Mouse (Mus musculus) lung, embryonic 14.5 days (tissue): ENCODE measurements at regions not wholly inside any gene's neighbourhood (a gene's known extent, or its start where the extent isn't known, plus 50 kb on each side); places are given as distances from the start of the nearest gene placed in this dataset.

ENCODE experiments used
- ATAC-seq: fragments of 200-750 bp; cut with Nextera tagmentation; 2 replicates; pipeline ENCODE4 v1.8.0; 2017; ENCODE audit warnings: mild to moderate bottlenecking, moderate TSS enrichment, moderate library complexity; ENCODE audit not compliant: insufficient read depth
- DNase-seq: peaks from one replicate; pipeline ENCODE4 v3.0.0-alpha.2; 2015
- H3K27ac ChIP-seq: fragments of 300-500 bp; sonication (generic); 2 replicates; pipeline ENCODE4 v1.5.1; 2014; ENCODE audit warnings: low read depth, mild to moderate bottlenecking, moderate library complexity
- H3K27me3 ChIP-seq: fragments of 300-500 bp; sonication (generic); 2 replicates; pipeline ENCODE4 v1.6.1; 2014; ENCODE audit warnings: low read length, control low read depth; ENCODE audit not compliant: insufficient read depth
- H3K36me3 ChIP-seq: fragments of 300-500 bp; sonication (generic); 2 replicates; pipeline ENCODE4 v1.6.1; 2014; ENCODE audit warnings: control low read depth; ENCODE audit not compliant: insufficient read depth
- H3K4me1 ChIP-seq: fragments of 300-500 bp; sonication (generic); 2 replicates; pipeline ENCODE4 v1.6.1; 2014; ENCODE audit warnings: antibody characterized with exemption, control low read depth; ENCODE audit not compliant: insufficient read depth
- H3K4me2 ChIP-seq: fragments of 300-500 bp; sonication (generic); 2 replicates; pipeline ENCODE4 v1.6.1; 2014; ENCODE audit warnings: mild to moderate bottlenecking
- H3K4me3 ChIP-seq: fragments of 300-500 bp; sonication (generic); 2 replicates; pipeline ENCODE4 v1.5.1; 2014; ENCODE audit warnings: low read depth, low read length
- H3K9ac ChIP-seq: fragments of 300-500 bp; sonication (generic); 2 replicates; pipeline ENCODE4 v1.6.1; 2014
- H3K9me3 ChIP-seq: fragments of 300-500 bp; sonication (generic); 2 replicates; pipeline ENCODE4 v1.6.1; 2016; ENCODE audit warnings: low read depth, low read length, control low read depth
- CTCF ChIP-seq: IDR thresholded peaks from 2 replicates; pipeline ENCODE4 v1.5.1; 2016; ENCODE audit warnings: antibody characterized with exemption, low read depth
- WGBS: fragments of 180-500 bp; shearing (Covaris S2); extraction: QIAGEN DNeasy Blood & Tissue Kit; methylation state at CpG from one replicate; pipeline ENCODE4 v1.1.7; 2014; 5-methylcytosine and 5-hydroxymethylcytosine counted together

- no peak overlapping the region for H3K9ac ChIP-seq
- H3K27ac ChIP-seq = peak overlapping the region; percentile 44; the same call in 1 of the 2 replicates
- DNase-seq = peak; percentile 55
- no peak overlapping the region for H3K4me3 ChIP-seq
- H3K4me2 ChIP-seq = no peak overlapping the region
- TF ChIP-seq CTCF = no peak
- no peaks in the 10 kb centered on the region for H3K27me3 ChIP-seq
- no peaks in the 10 kb centered on the region for H3K36me3 ChIP-seq
- WGBS = 28% methylated on average over 5 of the region's 5 CpGs
- peaks cover 10% of the 10 kb centered on the region for H3K4me1 ChIP-seq
- ATAC-seq = peak; percentile 52
- no peaks in the 10 kb centered on the region for H3K9me3 ChIP-seq
Measured at GRCm38 (mm10) chr8:127856351-127857135, 501.9 kb upstream of the Nrp1 start.

GRCm38 (mm10) chr8:127859036-127859435, 499.4 kb upstream of the Nrp1 start:
- no peak overlapping the region for H3K4me2 ChIP-seq
- WGBS = 90% methylated on average over 3 of the region's 3 CpGs
- no peak for TF ChIP-seq CTCF
- no peaks in the 10 kb centered on the region for H3K36me3 ChIP-seq
- no peak overlapping the region for H3K9ac ChIP-seq
- no peak overlapping the region for H3K27ac ChIP-seq
- no peak overlapping the region for H3K4me3 ChIP-seq
- ATAC-seq (no peak), DNase-seq (no peak)
- no peaks in the 10 kb centered on the region for H3K27me3 ChIP-seq
- H3K9me3 ChIP-seq = no peaks in the 10 kb centered on the region
- peaks cover 10% of the 10 kb centered on the region for H3K4me1 ChIP-seq

- peaks cover 10% of the 10 kb centered on the region for H3K4me1 ChIP-seq
Measured at GRCm38 (mm10) chr8:127860376-127860775, 498.0 kb upstream of the Nrp1 start.

DNA sequence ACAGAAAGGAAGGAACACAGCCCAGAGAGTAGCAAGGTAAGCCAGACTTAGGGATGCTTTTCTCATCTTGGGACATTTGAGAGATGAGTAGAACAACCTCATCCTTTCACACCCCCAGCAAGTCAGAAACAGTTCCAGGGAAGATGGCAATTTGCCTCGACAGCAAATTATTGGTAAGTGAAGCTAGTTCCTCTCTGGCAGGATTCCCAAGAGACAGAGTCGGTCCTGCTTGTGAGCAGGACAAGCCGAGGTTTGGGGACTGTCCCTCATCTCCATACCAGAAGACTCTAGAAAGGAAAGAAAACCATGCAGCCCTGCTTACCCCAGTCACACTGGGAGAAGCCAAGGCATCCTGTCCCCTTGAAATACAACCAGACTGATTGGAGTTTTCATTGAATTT, 497.5 kb upstream of the Nrp1 start:
- Histone ChIP-seq H3K27ac (no peak overlapping the region), H3K27me3 (no peaks in the 10 kb centered on the region), H3K4me2 (no peak overlapping the region), H3K36me3 (no peaks in the 10 kb centered on the region), H3K4me1 (peaks cover 10% of the 10 kb centered on the region), H3K4me3 (no peak overlapping the region), H3K9ac (no peak overlapping the region), H3K9me3 (no peaks in the 10 kb centered on the region)
- DNase-seq (peak; percentile 83), ATAC-seq (0 out of 2 replicates have a peak, but pooled peaks have one; percentile 44)
- WGBS = 28% methylated on average over 3 of the region's 3 CpGs
- no peak for TF ChIP-seq CTCF

More at GRCm38 (mm10) chr8:127860376-127860775, 498.0 kb upstream of the Nrp1 start:
- ATAC-seq (no peak), DNase-seq (no peak)
- TF ChIP-seq CTCF = no peak
- Histone ChIP-seq H3K27me3 (no peaks in the 10 kb centered on the region), H3K4me2 (no peak overlapping the region), H3K9ac (no peak overlapping the region), H3K27ac (no peak overlapping the region), H3K4me3 (no peak overlapping the region), H3K36me3 (no peaks in the 10 kb centered on the region), H3K9me3 (no peaks in the 10 kb centered on the region)
- 78% methylated on average over 3 of the region's 3 CpGs for WGBS

DNA sequence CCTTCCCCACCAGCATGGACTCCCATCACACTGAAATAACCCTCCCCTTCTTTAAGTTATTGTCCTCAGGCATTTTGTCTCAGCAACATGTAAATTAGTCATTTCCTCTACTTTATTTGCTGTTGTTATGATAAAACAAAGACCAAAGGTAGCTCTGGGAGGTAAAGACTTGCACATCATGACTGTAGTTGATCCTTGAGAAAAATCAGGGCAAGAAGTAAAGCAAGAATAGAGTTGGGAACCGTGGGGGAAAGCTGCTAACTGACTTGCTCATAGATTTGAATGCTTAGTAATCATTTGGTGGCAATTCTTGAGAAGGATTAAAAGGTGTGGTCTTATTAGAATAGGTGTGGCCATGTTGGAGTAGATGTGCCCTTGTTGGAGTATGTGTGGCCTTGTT, 473.8 kb upstream of the Nrp1 start:
- 80% methylated on average over 1 of the region's 1 CpGs for WGBS

DNA sequence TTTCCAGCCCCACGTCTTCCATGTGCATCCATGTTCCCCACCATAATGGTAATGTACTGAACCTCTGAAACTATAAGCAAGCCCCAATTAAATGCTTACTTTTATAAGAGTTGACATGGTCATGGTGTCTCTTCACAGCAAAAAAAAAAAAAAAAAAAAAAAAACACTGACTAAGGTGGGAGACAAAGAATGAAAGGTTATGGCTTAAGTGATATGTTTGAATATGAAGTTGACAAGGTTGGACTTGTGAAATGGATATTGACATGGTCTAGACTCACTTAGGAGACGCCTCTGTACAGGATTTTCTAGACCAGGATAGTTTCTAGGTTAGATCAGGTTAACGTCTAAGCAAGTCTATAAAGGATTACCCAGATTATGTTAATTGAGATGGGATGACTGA, 473.2 kb upstream of the Nrp1 start:
- no peak overlapping the region for H3K27ac ChIP-seq
- H3K9ac ChIP-seq = no peak overlapping the region
- no peak for TF ChIP-seq CTCF
- DNase-seq (no peak), ATAC-seq (no peak)
- no peak overlapping the region for H3K4me2 ChIP-seq
- WGBS = 91% methylated on average over 3 of the region's 3 CpGs
- no peak overlapping the region for H3K4me3 ChIP-seq
- no peaks in the 10 kb centered on the region for H3K27me3 ChIP-seq
- no peaks in the 10 kb centered on the region for H3K4me1 ChIP-seq
- H3K36me3 ChIP-seq = no peaks in the 10 kb centered on the region
- no peaks in the 10 kb centered on the region for H3K9me3 ChIP-seq

More for the DNA sequence above, 473.8 kb upstream of the Nrp1 start:
- Histone ChIP-seq H3K27me3 (no peaks in the 10 kb centered on the region), H3K27ac (no peak overlapping the region), H3K4me1 (no peaks in the 10 kb centered on the region), H3K36me3 (no peaks in the 10 kb centered on the region), H3K4me3 (no peak overlapping the region), H3K9me3 (no peaks in the 10 kb centered on the region), H3K9ac (no peak overlapping the region), H3K4me2 (no peak overlapping the region)
- ATAC-seq (no peak), DNase-seq (no peak)
- no peak for TF ChIP-seq CTCF

- no peak overlapping the region for H3K4me2 ChIP-seq
- peak; percentile 38; the same call in 1 of the 2 replicates for ATAC-seq
- H3K4me3 ChIP-seq = no peak overlapping the region
- H3K4me1 ChIP-seq = no peaks in the 10 kb centered on the region
- H3K9me3 ChIP-seq = no peaks in the 10 kb centered on the region
- no peak overlapping the region for H3K27ac ChIP-seq
- no peak overlapping the region for H3K9ac ChIP-seq
- WGBS = 43% methylated on average over 3 of the region's 3 CpGs
- peak; percentile 43 for DNase-seq
- H3K27me3 ChIP-seq = no peaks in the 10 kb centered on the region
- no peak for TF ChIP-seq CTCF
- H3K36me3 ChIP-seq = no peaks in the 10 kb centered on the region
Measured at GRCm38 (mm10) chr8:127885831-127886230, 472.6 kb upstream of the Nrp1 start.
